Mouse (Mus musculus) forebrain, embryonic 16.5 days (tissue): Measurements from ENCODE around the gene Jade1. TPM values are rescaled to one million over a fixed set of nuclear protein-coding genes. Genes with fewer than 3 reads are reported as not detected.

Experiments used
- polyA plus RNA-seq: library from polyadenylated mRNA; unstranded; fragments of >200 nt; fragmentation: Nextera tagmentation; extraction: Ambion mirVana; gene quantifications from 2 replicates; pipeline ENCODE4 v1.2.1, GENCODE M21; 2015

Jade1 gene
- polyA plus RNA-seq, 1 experiment from 2014 or later = 20.7 TPM

Other genes starting within 250 kb of the Jade1 start
- gene Sclt1, start 186.8 kb downstream of the Jade1 start, polyA plus RNA-seq = 17.4 and 18.9 TPM in 2 replicates
- gene D3Ertd751e, start 186.9 kb downstream of the Jade1 start, polyA plus RNA-seq = 9.7 and 10.7 TPM in 2 replicates